Mouse (Mus musculus): ENCODE data around the gene Phf23. TPM values are rescaled to one million over a fixed set of nuclear protein-coding genes. Genes with fewer than 3 reads are reported as not detected.

Phf23 gene
- polyA plus RNA-seq, 1 experiment: 21.2 TPM

DNA sequence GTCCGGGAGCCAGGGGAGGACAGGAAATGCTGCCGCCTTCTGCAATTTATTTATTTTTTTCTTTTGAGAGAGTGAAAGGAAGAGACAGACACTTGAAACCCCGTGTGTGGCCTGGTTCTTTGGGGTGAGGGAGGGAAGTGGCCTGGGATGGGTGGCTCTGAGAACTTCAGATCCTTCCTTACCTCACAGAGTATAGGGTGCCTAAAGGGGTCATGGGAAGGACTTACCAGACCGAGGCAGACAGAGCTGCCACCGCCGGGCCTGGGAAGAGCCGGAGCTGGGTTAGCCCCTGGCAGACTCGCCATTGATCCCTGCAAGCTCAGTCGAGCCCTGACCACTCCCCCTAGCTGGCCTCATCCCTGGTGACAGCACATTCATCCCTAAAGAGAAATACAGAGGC lies 49.9 kb downstream of the Phf23 start:
- Histone ChIP-seq H3K4me3 (ENCODE audit: control insufficient read depth, low read depth, low read length) (no peak overlapping the region), H3K4me1 (ENCODE audit: control insufficient read depth, insufficient read depth, low read length) (peaks cover 5% of the 10 kb centered on the region), H3K27ac (ENCODE audit: control insufficient read depth, insufficient read depth, low read depth, low read length) (no peak overlapping the region), H3K36me3 (ENCODE audit: control insufficient read depth, insufficient read depth, low read length) (no peaks in the 10 kb centered on the region), H3K27me3 (ENCODE audit: control insufficient read depth, insufficient read depth, low read length) (no peaks in the 10 kb centered on the region)
- TF ChIP-seq CTCF (IDR thresholded peaks at IDR 0.05; ENCODE audit: control insufficient read depth, insufficient read depth, insufficient replicate concordance, low read depth, low read length) (no peak), POLR2A (IDR thresholded peaks at IDR 0.05; ENCODE audit: control insufficient read depth, low read depth, low read length) (no peak)

DNA sequence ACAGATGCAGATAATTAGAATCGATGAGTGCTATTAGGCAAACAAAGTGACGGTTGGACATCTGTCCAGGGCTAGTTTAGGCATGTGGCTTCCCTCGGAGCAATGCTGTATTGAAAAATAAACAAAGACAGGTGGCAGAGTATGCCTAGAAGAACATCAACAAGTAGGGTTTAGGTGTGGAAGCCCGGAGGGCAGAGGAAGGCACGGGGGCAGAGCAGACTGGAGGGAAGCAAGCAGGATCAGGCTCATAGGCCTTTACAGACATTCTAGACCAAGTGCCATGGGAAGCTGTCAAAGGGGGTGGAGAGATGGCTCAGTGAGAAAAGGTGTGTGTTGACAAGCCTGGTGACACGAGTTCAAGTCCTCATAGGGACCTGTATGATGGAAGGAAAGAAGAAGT lies 53.8 kb downstream of the Phf23 start:
- Histone ChIP-seq H3K4me3 (ENCODE audit: control insufficient read depth, low read depth, low read length) (no peak overlapping the region), H3K4me1 (ENCODE audit: control insufficient read depth, insufficient read depth, low read length) (peaks cover 5% of the 10 kb centered on the region), H3K27me3 (ENCODE audit: control insufficient read depth, insufficient read depth, low read length) (no peaks in the 10 kb centered on the region), H3K36me3 (ENCODE audit: control insufficient read depth, insufficient read depth, low read length) (no peaks in the 10 kb centered on the region), H3K27ac (ENCODE audit: control insufficient read depth, insufficient read depth, low read depth, low read length) (no peak overlapping the region)
- no peak for TF ChIP-seq POLR2A (IDR thresholded peaks at IDR 0.05; ENCODE audit: control insufficient read depth, low read depth, low read length)
- TF ChIP-seq CTCF (IDR thresholded peaks at IDR 0.05; ENCODE audit: control insufficient read depth, insufficient read depth, insufficient replicate concordance, low read depth, low read length): no peak

Other genes starting within 250 kb of the Phf23 start
- 54.7 and 75.8 TPM in 2 replicates for gene Polr2a, start 237.1 kb upstream of the Phf23 start, polyA plus RNA-seq (2012; rRNA removed)
- gene Slc35g3, start 233.8 kb upstream of the Phf23 start, polyA plus RNA-seq (2012; rRNA removed): 210 and 236 TPM in 2 replicates
- gene Zbtb4, start 229.9 kb upstream of the Phf23 start, polyA plus RNA-seq (2012; rRNA removed): 5.1 and 6.0 TPM in 2 replicates
- 0.79 and 1.2 TPM in 2 replicates for gene Chrnb1, start 199.8 kb upstream of the Phf23 start, polyA plus RNA-seq (2012; rRNA removed)
- gene Fgf11, start 193.9 kb upstream of the Phf23 start, polyA plus RNA-seq (2012; rRNA removed): 2.7 and 3.2 TPM in 2 replicates
- 0.52 and 0.79 TPM in 2 replicates for gene Tmem102, start 190.2 kb upstream of the Phf23 start, polyA plus RNA-seq (2012; rRNA removed)
- gene Gm39566, start 180.5 kb upstream of the Phf23 start, polyA plus RNA-seq (2012; rRNA removed): 136 and 193 TPM in 2 replicates
- 758 and 858 TPM in 2 replicates for gene Spem2, start 177.3 kb upstream of the Phf23 start, polyA plus RNA-seq (2012; rRNA removed)
- gene Spem1, start 173.6 kb upstream of the Phf23 start, polyA plus RNA-seq (2012; rRNA removed): 1,704 and 1,758 TPM in 2 replicates
- 2.4 and 2.7 TPM in 2 replicates for gene Nlgn2, start 158.0 kb upstream of the Phf23 start, polyA plus RNA-seq (2012; rRNA removed)
- 21.9 and 22.7 TPM in 2 replicates for gene Tmem256, start 157.3 kb upstream of the Phf23 start, polyA plus RNA-seq (2012; rRNA removed)
- 6.5 and 8.5 TPM in 2 replicates for gene Plscr3, start 149.4 kb upstream of the Phf23 start, polyA plus RNA-seq (2012; rRNA removed)
- gene Tnk1, start 137.0 kb upstream of the Phf23 start, polyA plus RNA-seq (2012; rRNA removed): 1.6 and 1.9 TPM in 2 replicates
- 20.8 and 27.5 TPM in 2 replicates for gene Tmem95, start 117.8 kb upstream of the Phf23 start, polyA plus RNA-seq (2012; rRNA removed)
- 0.47 and 0.69 TPM in 2 replicates for gene Kctd11, start 114.4 kb upstream of the Phf23 start, polyA plus RNA-seq (2012; rRNA removed)
- 4.0 and 4.9 TPM in 2 replicates for gene Acap1, start 100.2 kb upstream of the Phf23 start, polyA plus RNA-seq (2012; rRNA removed)
- 124 and 125 TPM in 2 replicates for gene 2810408A11Rik, start 94.8 kb upstream of the Phf23 start, polyA plus RNA-seq (2012; rRNA removed)
- gene Neurl4, start 94.7 kb upstream of the Phf23 start, polyA plus RNA-seq (2012; rRNA removed): 57.7 and 61.1 TPM in 2 replicates
- 290 and 295 TPM in 2 replicates for gene Gps2, start 81.9 kb upstream of the Phf23 start, polyA plus RNA-seq (2012; rRNA removed)
- gene Eif5a, start 73.8 kb upstream of the Phf23 start, polyA plus RNA-seq (2012; rRNA removed): 621 and 702 TPM in 2 replicates
- 3,709 and 3,883 TPM in 2 replicates for gene Ybx2, start 60.0 kb upstream of the Phf23 start, polyA plus RNA-seq (2012; rRNA removed)
- gene Slc2a4, start 47.6 kb upstream of the Phf23 start, polyA plus RNA-seq (2012; rRNA removed): 1.9 and 3.6 TPM in 2 replicates
- 3.0 and 4.9 TPM in 2 replicates for gene Cldn7, start 31.0 kb upstream of the Phf23 start, polyA plus RNA-seq (2012; rRNA removed)
- 120 and 137 TPM in 2 replicates for gene Ctdnep1, start 14.6 kb upstream of the Phf23 start, polyA plus RNA-seq (2012; rRNA removed)
- 225 and 226 TPM in 2 replicates for gene Elp5, start 13.3 kb upstream of the Phf23 start, polyA plus RNA-seq (2012; rRNA removed)
- gene Gabarap, start 4.6 kb upstream of the Phf23 start, polyA plus RNA-seq (2012; rRNA removed): 659 and 826 TPM in 2 replicates
- gene Dvl2, start 4.8 kb downstream of the Phf23 start, polyA plus RNA-seq (2012; rRNA removed): 15.2 and 16.4 TPM in 2 replicates
- 20.6 and 20.9 TPM in 2 replicates for gene Acadvl, start 19.6 kb downstream of the Phf23 start, polyA plus RNA-seq (2012; rRNA removed)
- 5.6 and 6.5 TPM in 2 replicates for gene Dlg4, start 21.2 kb downstream of the Phf23 start, polyA plus RNA-seq (2012; rRNA removed)
- 1.00 and 1.4 TPM in 2 replicates for gene Asgr1, start 58.3 kb downstream of the Phf23 start, polyA plus RNA-seq (2012; rRNA removed)
- gene Asgr2, start 96.9 kb downstream of the Phf23 start, polyA plus RNA-seq (2012; rRNA removed): 0.18 and 0.58 TPM in 2 replicates
- 0.91 and 1.4 TPM in 2 replicates for gene Mgl2, start 134.6 kb downstream of the Phf23 start, polyA plus RNA-seq (2012; rRNA removed)
- gene Clec10a, start 160.4 kb downstream of the Phf23 start, polyA plus RNA-seq (2012; rRNA removed): 1.7 and 2.0 TPM in 2 replicates
- 2.3 and 3.0 TPM in 2 replicates for gene Slc16a11, start 217.0 kb downstream of the Phf23 start, polyA plus RNA-seq (2012; rRNA removed)
- gene Slc16a13, start 225.3 kb downstream of the Phf23 start, polyA plus RNA-seq (2012; rRNA removed): 2.2 and 3.3 TPM in 2 replicates
- 1.9 and 2.3 TPM in 2 replicates for gene Bcl6b, start 234.0 kb downstream of the Phf23 start, polyA plus RNA-seq (2012; rRNA removed)
- gene 0610010K14Rik, start 242.1 kb downstream of the Phf23 start, polyA plus RNA-seq (2012; rRNA removed): 26.6 and 27.7 TPM in 2 replicates
- 3.4 and 3.7 TPM in 2 replicates for gene Gm21988, start 244.1 kb downstream of the Phf23 start, polyA plus RNA-seq (2012; rRNA removed)
- gene Rnasek, start 244.1 kb downstream of the Phf23 start, polyA plus RNA-seq (2012; rRNA removed): 112 and 119 TPM in 2 replicates

Measured in testis, adult 2 months (tissue).